Mouse (Mus musculus) forebrain, embryonic 16.5 days (tissue): ENCODE results near the gene Gm17657. TPM values are rescaled to one million over a fixed set of nuclear protein-coding genes. Genes with fewer than 3 reads are reported as not detected.
A peak's percentile ranks its signal among the peaks of the same experiment; 100 is the strongest.
"Not testable (repeated sequence)": the region's sequence is repeated elsewhere in the genome, so short reads cannot be mapped to it uniquely, and the experiment has no call there.

Experiments
- ATAC-seq: fragments of 200-750 bp; cut with Nextera tagmentation; 2 replicates; pipeline ENCODE4 v1.8.0; 2017; ENCODE audit warnings: mild to moderate bottlenecking, moderate library complexity
- H3K27ac ChIP-seq: fragments of 300-500 bp; sonication (generic); 2 replicates; pipeline ENCODE4 v1.5.1; 2014; ENCODE audit warnings: low read length, control low read depth
- H3K27me3 ChIP-seq: fragments of 300-500 bp; sonication (generic); replicated peaks from 2 replicates; pipeline ENCODE4 v1.6.1; 2014; ENCODE audit warnings: low read length; ENCODE audit not compliant: control insufficient read depth, insufficient read depth
- H3K36me3 ChIP-seq: fragments of 300-500 bp; sonication (generic); 2 replicates; pipeline ENCODE4 v1.6.1; 2014; ENCODE audit not compliant: control insufficient read depth, insufficient read depth
- H3K4me1 ChIP-seq: fragments of 300-500 bp; sonication (generic); replicated peaks from 2 replicates; pipeline ENCODE4 v1.6.1; 2014; ENCODE audit warnings: low read length; ENCODE audit not compliant: control insufficient read depth, insufficient read depth
- H3K4me2 ChIP-seq: fragments of 300-500 bp; sonication (generic); 2 replicates; pipeline ENCODE4 v1.6.1; 2014; ENCODE audit warnings: mild to moderate bottlenecking, low read length, control low read depth
- H3K4me3 ChIP-seq: fragments of 300-500 bp; sonication (generic); replicated peaks from 2 replicates; pipeline ENCODE4 v1.5.1; 2014; ENCODE audit warnings: mild to moderate bottlenecking, low read length, control low read depth
- H3K9ac ChIP-seq: fragments of 300-500 bp; sonication (generic); replicated peaks from 2 replicates; pipeline ENCODE4 v1.6.1; 2014; ENCODE audit warnings: low read depth, low read length, control low read depth
- H3K9me3 ChIP-seq: fragments of 300-500 bp; sonication (generic); 2 replicates; pipeline ENCODE4 v1.6.1; 2016; ENCODE audit warnings: low read length; ENCODE audit not compliant: control insufficient read depth
- WGBS: fragments of 180-500 bp; shearing (Covaris S2); extraction: QIAGEN DNeasy Blood & Tissue Kit; methylation state at CpG from one replicate; pipeline ENCODE4 v1.1.7; 2014; 5-methylcytosine and 5-hydroxymethylcytosine counted together
- polyA plus RNA-seq: library from polyadenylated mRNA; unstranded; fragments of >200 nt; fragmentation: Nextera tagmentation; extraction: Ambion mirVana; gene quantifications from 2 replicates; pipeline ENCODE4 v1.2.1, GENCODE M21; 2015

Gene Gm17657
- polyA plus RNA-seq, 1 experiment from 2014 or later, result not detected

DNA sequence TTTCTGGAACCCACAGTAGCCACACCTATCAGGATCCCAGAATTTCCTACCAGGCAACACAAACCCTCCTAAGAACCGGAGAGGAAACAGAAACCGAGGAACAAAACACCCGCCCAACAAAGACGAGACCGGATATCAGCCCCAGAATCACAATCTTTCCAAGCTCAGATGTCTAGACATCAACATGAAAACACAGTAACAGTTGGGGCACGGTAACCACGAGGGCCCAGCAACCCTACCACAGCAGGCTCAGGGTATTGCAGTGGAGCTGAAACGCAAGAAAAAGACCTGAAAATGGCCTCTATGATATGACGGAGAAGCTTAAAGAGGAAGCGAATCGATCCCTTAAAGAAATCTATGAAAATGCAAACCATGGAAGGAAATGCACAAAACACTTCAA, 15.6 kb downstream of the Gm17657 start:
- Histone ChIP-seq H3K9me3 (no peaks in the 10 kb centered on the region), H3K9ac (no peak overlapping the region), H3K36me3 (no peaks in the 10 kb centered on the region), H3K4me3 (no peak overlapping the region), H3K27me3 (no peaks in the 10 kb centered on the region), H3K27ac (no peak overlapping the region), H3K4me1 (no peaks in the 10 kb centered on the region), H3K4me2 (no peak overlapping the region)
- 93% methylated on average over 11 of the region's 11 CpGs for WGBS
- ATAC-seq, result no peak

DNA sequence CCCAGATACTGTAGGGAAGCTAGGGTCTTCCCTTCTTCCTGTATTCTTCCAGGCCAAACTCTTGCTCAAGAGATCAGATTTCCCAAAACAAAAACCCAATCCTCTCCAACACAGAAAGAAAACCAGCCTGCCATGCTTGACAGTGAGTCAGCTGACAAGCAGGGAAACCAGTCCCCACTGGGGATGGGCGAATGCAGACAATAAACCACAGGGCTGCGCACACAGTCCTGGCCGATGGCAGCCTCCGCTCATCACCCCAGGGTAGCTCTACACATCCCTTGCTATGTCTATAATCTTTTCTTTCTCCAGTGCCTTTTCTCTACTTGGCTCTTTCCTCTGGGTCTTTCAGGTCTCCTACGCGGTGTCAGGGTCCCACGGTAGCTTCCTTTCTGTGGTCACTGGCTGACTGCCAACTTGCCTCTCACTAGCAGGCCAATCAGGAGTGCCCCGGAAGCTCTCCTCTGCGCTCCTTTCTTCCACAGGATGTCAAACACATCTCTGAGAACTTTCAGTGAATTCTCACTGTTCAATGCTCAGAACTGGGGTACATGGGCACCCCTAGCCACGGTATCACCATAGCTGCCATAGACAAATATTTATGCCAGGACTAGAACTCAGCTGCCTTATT, 17.6 kb downstream of the Gm17657 start:
- 39% methylated on average over 10 of the region's 10 CpGs for WGBS
- Histone ChIP-seq H3K9ac (no peak overlapping the region), H3K9me3 (no peaks in the 10 kb centered on the region), H3K4me2 (no peak overlapping the region), H3K4me3 (no peak overlapping the region), H3K4me1 (no peaks in the 10 kb centered on the region), H3K27me3 (no peaks in the 10 kb centered on the region), H3K36me3 (no peaks in the 10 kb centered on the region), H3K27ac (no peak overlapping the region)
- no peak for ATAC-seq

DNA sequence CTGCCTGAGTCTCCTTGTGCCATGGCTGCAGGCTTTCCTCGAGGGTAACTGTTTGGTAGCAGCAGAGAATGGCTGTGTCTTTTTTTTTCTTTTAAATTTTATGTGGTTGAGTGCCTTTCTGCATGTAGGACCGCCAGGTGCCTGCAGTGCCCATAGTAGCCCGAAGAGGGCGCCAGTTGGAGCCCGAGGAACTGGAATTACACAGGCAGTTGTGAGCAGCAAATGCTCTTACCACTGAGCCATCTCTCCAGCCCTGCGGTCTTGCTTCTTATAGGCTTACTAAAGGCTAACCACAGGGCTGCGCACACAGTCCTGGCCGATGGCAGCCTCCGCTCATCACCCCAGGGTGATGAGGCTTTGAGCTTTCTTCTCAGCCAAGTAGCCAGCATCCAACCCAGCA, 18.2 kb downstream of the Gm17657 start:
- Histone ChIP-seq H3K4me1 (no peaks in the 10 kb centered on the region), H3K36me3 (no peaks in the 10 kb centered on the region), H3K9me3 (no peaks in the 10 kb centered on the region), H3K27me3 (no peaks in the 10 kb centered on the region), H3K27ac (no peak overlapping the region), H3K9ac (no peak overlapping the region), H3K4me3 (no peak overlapping the region), H3K4me2 (no peak overlapping the region)
- WGBS, result 76% methylated on average over 9 of the region's 9 CpGs
- no peak for ATAC-seq

DNA sequence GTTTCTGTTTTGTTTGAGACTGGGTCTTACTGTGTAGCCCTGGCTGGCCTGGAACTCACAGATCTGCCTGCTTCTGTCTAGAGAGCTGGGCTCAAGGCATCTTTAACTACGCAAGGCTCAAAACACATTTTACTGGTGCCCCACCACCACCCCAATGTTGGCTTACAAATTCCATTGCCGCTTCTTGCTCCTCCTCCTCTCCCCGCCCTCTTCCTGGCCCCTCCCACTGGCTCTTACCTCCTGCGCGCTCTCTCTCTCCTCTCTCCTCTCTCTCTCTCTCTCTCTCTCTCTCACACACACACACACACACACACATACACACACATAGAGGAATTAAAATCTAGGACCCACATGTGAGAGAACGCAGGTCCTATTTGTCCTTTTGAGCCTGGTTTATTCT, 18.9 kb downstream of the Gm17657 start:
- WGBS, result 80% methylated on average over 6 of the region's 6 CpGs
- Histone ChIP-seq H3K4me1 (no peaks in the 10 kb centered on the region), H3K9me3 (no peaks in the 10 kb centered on the region), H3K27me3 (no peaks in the 10 kb centered on the region), H3K4me3 (no peak overlapping the region), H3K4me2 (no peak overlapping the region), H3K36me3 (no peaks in the 10 kb centered on the region), H3K27ac (no peak overlapping the region), H3K9ac (no peak overlapping the region)
- ATAC-seq, result no peak

DNA sequence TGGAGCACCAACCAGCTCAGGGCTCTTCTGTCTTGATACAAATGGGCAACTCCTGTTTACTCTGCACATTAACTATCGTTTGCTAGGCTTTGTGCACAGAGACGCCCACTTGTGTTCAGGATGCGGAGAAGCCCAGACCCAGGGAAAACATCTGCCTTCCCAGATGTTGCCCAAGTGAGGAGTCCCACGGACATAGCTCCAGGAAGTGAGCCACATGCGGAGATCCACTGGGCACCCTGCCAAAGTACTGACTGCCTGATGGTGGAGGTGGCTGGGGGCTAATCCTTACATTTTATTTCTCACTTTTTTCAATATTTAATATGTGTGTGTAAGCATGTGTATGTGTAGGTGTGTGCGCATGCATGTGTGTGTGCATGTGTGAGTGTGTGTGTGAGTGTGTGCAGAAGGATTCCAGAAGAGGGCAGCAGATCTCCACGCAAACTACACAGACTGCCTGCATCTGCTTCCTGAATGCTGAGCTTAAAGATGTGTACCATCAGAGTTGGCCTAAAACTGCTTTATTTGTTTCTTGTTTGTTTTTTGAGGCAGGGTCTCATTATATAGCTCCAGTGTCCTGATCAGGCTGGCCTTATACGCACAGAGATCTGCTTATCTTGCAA, 20.8 kb downstream of the Gm17657 start:
- H3K4me3 ChIP-seq, result no peak overlapping the region
- H3K27ac ChIP-seq, result no peak overlapping the region
- H3K27me3 ChIP-seq, result no peaks in the 10 kb centered on the region
- H3K9me3 ChIP-seq, result no peaks in the 10 kb centered on the region
- ATAC-seq, result no peak
- H3K4me1 ChIP-seq, result no peaks in the 10 kb centered on the region
- no peak overlapping the region for H3K9ac ChIP-seq
- WGBS, result 83% methylated on average over 8 of the region's 8 CpGs
- no peak overlapping the region for H3K4me2 ChIP-seq
- no peaks in the 10 kb centered on the region for H3K36me3 ChIP-seq

DNA sequence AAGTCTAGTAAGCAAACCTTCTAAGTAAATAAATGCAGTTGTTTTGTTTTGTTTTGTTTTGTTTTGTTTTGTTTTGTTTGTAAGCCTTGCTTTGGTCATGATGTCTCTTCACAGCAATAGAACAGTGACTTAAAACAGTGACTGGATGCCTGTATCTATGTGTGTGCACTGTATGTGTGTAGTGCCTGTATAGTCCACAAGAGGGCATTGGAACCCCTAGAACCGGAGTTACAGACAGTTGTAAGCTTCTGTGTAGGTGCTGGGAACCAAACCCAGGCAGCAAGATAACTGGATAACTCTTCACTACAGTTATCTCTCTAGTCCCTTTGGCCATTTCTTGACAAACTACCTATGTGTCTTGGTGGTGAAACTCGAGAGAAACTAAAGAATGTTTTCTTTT, 23.8 kb downstream of the Gm17657 start:
- H3K27ac ChIP-seq, result no peak overlapping the region
- no peak overlapping the region for H3K4me3 ChIP-seq
- no peaks in the 10 kb centered on the region for H3K27me3 ChIP-seq
- no peaks in the 10 kb centered on the region for H3K36me3 ChIP-seq
- H3K4me1 ChIP-seq, result no peaks in the 10 kb centered on the region
- no peak for ATAC-seq
- H3K4me2 ChIP-seq, result no peak overlapping the region
- 75% methylated on average over 2 of the region's 2 CpGs for WGBS
- H3K9me3 ChIP-seq, result no peaks in the 10 kb centered on the region
- H3K9ac ChIP-seq, result no peak overlapping the region

DNA sequence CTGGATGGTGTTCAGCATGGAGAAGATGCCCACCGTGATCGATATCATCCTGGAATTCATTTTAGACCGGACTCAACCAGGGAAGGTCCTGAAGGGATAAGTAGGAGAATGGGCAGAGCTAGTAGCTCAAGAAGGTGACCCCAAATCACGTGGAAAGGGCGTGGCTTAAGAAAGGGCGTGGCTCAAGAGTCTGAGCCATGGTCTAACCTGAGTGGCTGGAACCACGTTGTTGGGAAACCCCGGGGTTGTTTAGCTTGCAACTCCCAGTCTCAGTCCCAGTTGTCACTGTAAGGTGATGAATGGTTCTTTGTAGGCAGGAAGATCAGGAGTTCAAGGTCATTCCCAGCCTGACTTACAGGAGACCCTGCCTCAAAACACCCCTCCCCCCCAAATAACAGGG, 29.7 kb downstream of the Gm17657 start:
- 81% methylated on average over 8 of the region's 8 CpGs for WGBS
- no peak for ATAC-seq
- no peak overlapping the region for H3K4me2 ChIP-seq

DNA sequence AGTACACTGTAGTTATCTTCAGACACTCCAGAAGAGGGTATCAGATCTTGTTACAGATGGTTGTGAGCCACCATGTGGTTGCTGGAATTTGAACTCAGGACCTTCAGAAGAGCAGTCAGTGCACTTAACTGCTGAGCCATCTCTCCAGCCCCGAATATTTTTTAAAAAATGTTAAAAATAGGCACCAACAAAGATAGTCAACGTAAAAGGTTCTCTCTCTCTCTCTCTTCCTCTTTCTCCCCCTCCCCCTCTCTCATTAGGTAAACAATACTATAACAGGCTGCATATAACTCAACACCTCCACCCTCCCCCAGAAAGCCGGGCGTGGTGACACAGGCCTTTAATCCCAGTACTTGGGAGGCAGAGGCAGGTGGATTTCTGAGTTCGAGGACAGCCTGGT, 30.8 kb downstream of the Gm17657 start:
- not testable (repeated sequence) for H3K4me1 ChIP-seq, H3K36me3 ChIP-seq, H3K4me3 ChIP-seq, H3K27me3 ChIP-seq, ATAC-seq, H3K9ac ChIP-seq, H3K4me2 ChIP-seq, H3K9me3 ChIP-seq, H3K27ac ChIP-seq
- 90% methylated on average over 5 of the region's 5 CpGs for WGBS

More for the DNA sequence above, 29.7 kb downstream of the Gm17657 start:
- no peak overlapping the region for H3K9ac ChIP-seq
- no peaks in the 10 kb centered on the region for H3K27me3 ChIP-seq
- H3K9me3 ChIP-seq, result no peaks in the 10 kb centered on the region
- H3K36me3 ChIP-seq, result no peaks in the 10 kb centered on the region
- no peak overlapping the region for H3K27ac ChIP-seq
- H3K4me1 ChIP-seq, result no peaks in the 10 kb centered on the region
- H3K4me3 ChIP-seq, result no peak overlapping the region

DNA sequence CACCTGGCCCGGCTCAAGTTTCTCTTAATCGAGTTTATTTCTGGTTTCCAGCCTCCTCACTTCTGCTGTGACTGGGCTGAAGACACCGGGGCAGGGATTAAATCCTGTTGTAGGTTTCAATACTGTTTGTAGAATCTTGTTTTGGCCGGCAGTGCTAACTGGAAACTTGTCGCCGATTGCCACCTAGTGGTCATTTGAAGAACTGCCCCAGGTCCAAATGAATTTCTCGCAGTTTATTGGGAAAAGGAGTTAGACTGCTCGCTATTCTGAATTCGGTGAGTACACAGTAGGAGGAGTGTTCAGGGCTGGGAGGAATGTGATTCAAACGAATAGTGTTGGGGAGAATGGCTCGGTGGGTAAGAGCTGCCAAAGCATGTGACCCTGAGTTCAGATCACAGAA, 35.0 kb downstream of the Gm17657 start:
- H3K4me1 ChIP-seq, result no peaks in the 10 kb centered on the region
- no peak overlapping the region for H3K27ac ChIP-seq
- no peak overlapping the region for H3K4me2 ChIP-seq
- no peaks in the 10 kb centered on the region for H3K27me3 ChIP-seq
- no peaks in the 10 kb centered on the region for H3K36me3 ChIP-seq
- 1% methylated on average over 11 of the region's 11 CpGs for WGBS
- H3K4me3 ChIP-seq, result no peak overlapping the region
- no peaks in the 10 kb centered on the region for H3K9me3 ChIP-seq
- H3K9ac ChIP-seq, result no peak overlapping the region
- ATAC-seq, result 0 out of 2 replicates have a peak, but pooled peaks have one; percentile 38
